Mouse (Mus musculus): ENCODE results near the gene Vmn2r29. TPM values are rescaled to one million over a fixed set of nuclear protein-coding genes. Genes with fewer than 3 reads are reported as not detected.

Gene Vmn2r29
- polyA plus RNA-seq (2012): 0.02 TPM in 1 of 2 replicates, not detected in the other

DNA sequence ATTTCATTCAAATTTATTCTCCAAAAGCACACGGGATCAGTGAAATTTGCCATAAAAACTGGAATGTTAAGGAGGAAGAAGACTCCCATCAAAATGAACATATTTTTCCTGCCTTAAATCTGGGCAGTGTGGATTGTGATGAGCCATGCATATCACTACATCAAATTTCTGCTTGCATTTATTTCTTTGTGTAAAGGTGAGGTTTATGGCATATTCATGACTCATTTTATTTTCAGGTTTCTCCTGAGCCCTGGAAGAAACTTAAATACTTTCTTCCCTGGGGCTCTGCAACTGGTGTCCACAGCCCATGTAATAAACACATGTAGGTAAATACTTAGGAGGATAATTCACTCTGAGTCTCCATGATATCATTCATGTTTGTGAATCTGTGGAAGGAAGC lies at the start of gene Vmn2r29:
Gene Vmn2r29, minus strand, starts transcription at position 101 of the 400 bp plus-strand sequence.

DNA sequence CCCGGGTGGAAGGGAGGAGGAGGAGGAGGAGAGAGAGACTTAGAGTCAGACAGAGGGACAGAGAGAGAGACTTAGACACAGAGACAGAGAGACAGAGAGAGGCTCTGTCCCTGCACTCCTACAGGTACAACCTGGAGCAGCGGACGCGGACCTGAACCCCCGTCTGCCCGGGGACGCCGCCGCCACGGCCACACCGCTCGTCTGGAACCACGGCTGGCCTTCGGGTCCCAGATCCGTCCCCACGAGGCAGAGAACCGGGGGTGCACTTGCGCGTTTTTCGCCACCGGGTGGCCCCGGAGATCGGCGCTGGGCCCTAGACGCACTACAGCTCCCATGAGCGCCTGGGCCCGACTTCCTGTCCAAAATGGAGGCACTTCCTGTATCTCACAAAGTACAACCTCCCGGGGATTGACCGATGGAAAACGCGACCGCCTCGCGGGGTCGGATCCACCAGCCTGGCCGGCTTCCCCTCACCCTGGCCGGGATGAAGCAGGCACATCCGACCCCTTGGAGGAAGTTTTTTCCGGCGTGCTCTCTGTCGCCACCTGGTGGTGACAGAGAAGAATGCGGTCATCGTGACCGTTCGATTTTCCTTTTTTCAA lies 30.9 kb upstream of the Vmn2r29 start, which contains the start of gene Gm45844:
Gene Gm45844, minus strand, starts transcription at position 324 of the 602 bp plus-strand sequence.

DNA sequence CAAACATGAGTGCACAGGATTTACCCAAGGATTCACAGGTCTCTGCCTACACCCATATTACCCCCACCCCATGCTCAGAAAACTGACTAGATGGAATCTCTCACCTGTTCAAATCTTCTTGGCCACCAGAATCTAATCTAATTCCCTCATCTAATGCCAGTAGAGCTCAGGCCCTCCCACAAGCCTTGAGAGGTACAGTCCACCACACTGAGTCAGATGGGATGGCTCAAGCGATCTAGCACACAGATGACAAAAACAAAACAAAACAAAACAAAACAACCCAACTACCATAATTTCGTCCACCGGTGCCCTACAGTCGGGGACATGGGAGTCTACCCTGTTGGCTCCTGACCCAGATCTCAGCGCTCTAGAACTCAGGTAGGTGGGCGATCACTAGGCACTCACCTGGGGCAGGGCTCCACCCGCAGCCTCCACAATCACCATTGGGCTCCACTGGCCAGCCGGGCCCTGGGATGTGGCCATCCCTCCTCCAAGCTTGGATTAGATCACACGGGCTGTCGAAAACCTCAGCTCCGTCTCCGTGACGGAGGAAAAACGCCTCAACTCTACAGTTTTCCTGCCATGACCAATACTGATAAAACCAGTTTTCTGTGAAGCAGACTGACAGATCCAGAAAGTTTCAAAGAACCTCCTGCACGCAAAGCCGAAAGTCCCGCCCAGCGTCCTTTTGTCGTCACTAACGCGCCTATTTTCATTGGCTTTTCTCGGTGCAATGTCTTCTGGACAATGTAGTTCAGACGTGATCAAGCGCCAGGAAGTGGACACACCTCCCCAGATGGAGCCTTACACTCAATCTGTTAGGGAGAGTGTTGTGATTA lies 37.6 kb downstream of the Vmn2r29 start, which contains the start of gene Zfp772:
Gene Zfp772, minus strand, starts transcription at position 686 of the 839 bp plus-strand sequence.

Other genes starting within 250 kb of the Vmn2r29 start
- gene Zfp954, start 125.8 kb downstream of the Vmn2r29 start, polyA plus RNA-seq (2012): 1.4 and 2.9 TPM in 2 replicates
- 0.01 and 0.03 TPM in 2 replicates for gene Zfp773, start 110.6 kb downstream of the Vmn2r29 start, polyA plus RNA-seq (2012)
- gene Zfp418, start 76.0 kb downstream of the Vmn2r29 start, polyA plus RNA-seq (2012): 0.05 and 0.14 TPM in 2 replicates
- 0.21 and 0.36 TPM in 2 replicates for gene Zfp772, start 37.3 kb downstream of the Vmn2r29 start, polyA plus RNA-seq (2012)
- gene Gm45844, start 31.0 kb upstream of the Vmn2r29 start, polyA plus RNA-seq (2012): 1.4 and 2.2 TPM in 2 replicates
- 9.0 and 9.9 TPM in 2 replicates for gene Clcn4, start 53.5 kb upstream of the Vmn2r29 start, polyA plus RNA-seq (2012)
- gene Vmn2r30, start 90.3 kb upstream of the Vmn2r29 start, polyA plus RNA-seq (2012): 0.01 TPM in 1 of 2 replicates, not detected in the other
- 0.20 TPM in 1 of 2 replicates, not detected in the other for gene Gm45783, start 127.2 kb upstream of the Vmn2r29 start, polyA plus RNA-seq (2012)
- not detected in 2 replicates for gene Vmn2r31, start 152.4 kb upstream of the Vmn2r29 start, polyA plus RNA-seq (2012)
- not detected in 2 replicates for gene Vmn2r32, start 232.7 kb upstream of the Vmn2r29 start, polyA plus RNA-seq (2012)